Mouse (Mus musculus): ENCODE data around the gene Cyp3a13.
"Not testable (repeated sequence)": the region's sequence is repeated elsewhere in the genome, so short reads cannot be mapped to it uniquely, and the experiment has no call there.

Gene Cyp3a13

GRCm38 (mm10) chr5:137871644-137872380, 49.6 kb downstream of the Cyp3a13 start, which contains the start of gene Pilrb2:
Gene Pilrb2 (minus strand): TSS chr5:137871815.
- not testable (repeated sequence) for DNase-seq

GRCm38 (mm10) chr5:137868600-137868999, 52.8 kb downstream of the Cyp3a13 start:
- not testable (repeated sequence) for DNase-seq

GRCm38 (mm10) chr5:137864008-137864407, 57.4 kb downstream of the Cyp3a13 start:
- DNase-seq: not testable (repeated sequence)

GRCm38 (mm10) chr5:137857960-137858710, 63.3 kb downstream of the Cyp3a13 start, which contains the start of gene Pilrb1:
Gene Pilrb1 (minus strand): TSS chr5:137858106.
- DNase-seq: not testable (repeated sequence)

- DNase-seq: not testable (repeated sequence)
These were observed 64.5 kb downstream of the Cyp3a13 start for GRCm38 (mm10) chr5:137856870-137857269.

GRCm38 (mm10) chr5:137854907-137855306, 66.5 kb downstream of the Cyp3a13 start:
- not testable (repeated sequence) for DNase-seq

- not testable (repeated sequence) for DNase-seq
These were observed 71.1 kb downstream of the Cyp3a13 start for GRCm38 (mm10) chr5:137850313-137850712.

Data from kidney, adult 11 months (tissue).